Mouse (Mus musculus) cerebellum, postnatal 14 days (tissue): Measurements from ENCODE around the gene Sept8.

Source experiments
- DNase-seq, 2 experiments: peaks; one replicate each; pipeline ENCODE4 v3.0.0; 2021; ENCODE audit warnings: mixed read lengths in 2 of 2

Sept8 gene

DNA sequence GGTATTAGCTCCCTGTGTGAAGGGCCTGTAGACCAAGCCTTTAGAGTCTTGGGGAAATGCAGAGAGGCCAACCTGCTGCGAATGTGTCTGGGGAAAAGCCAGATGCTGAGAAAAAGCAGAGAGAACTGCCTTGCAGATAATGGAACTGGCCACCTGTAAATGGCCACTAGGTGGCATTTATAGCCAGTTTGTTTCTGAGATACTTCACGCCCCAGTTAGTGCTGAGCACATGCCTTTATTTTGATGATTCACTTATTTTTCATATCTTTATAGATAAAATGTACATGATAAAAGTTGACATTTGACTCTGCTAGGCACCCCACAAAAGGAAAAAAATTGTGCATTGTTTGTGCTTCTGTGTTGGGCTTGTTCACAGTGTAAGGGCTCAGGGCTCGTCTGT is 65.8 kb downstream of the Sept8 start:
- DNase-seq = peak; percentile 33 to 45

DNA sequence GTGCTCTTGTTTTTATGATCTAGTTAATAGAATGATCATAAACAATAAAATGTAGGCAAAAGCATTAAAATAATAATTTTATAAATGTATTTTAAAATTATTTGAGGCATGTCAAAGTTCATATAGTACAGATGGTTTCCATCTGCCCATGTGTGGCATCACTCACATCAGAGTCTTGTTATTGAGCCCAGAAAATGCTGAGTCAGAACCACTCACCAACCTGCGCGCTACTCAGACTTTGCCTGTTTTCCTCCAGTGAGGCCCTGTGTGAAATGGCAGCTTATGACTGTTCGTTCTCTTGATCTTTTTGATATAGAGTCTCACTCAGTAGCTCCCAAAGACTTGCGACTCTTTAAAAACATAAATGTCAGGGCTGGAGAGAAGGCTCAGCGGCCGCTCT is 66.5 kb downstream of the Sept8 start:
- DNase-seq = no peak

DNA sequence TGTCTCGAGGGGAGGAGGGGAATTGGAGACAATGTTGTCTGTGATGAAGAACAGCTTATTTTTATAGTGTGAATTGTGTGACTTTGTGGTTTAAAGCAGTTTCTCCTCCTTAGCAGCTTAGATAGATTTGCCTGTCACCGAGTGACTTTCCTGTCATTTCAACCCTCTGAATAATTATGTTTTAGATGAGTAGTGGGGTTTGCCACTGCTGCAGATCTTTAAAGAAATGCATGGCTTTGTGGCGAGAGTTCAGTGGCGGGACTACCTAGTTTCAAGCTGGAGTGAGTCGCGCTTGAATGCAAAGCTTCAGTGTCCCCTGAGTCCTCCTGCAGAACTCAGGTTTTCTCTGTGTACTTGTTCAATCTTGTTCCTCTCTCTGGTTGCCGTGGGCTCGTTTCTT is 69.2 kb downstream of the Sept8 start:
- DNase-seq = no peak

DNA sequence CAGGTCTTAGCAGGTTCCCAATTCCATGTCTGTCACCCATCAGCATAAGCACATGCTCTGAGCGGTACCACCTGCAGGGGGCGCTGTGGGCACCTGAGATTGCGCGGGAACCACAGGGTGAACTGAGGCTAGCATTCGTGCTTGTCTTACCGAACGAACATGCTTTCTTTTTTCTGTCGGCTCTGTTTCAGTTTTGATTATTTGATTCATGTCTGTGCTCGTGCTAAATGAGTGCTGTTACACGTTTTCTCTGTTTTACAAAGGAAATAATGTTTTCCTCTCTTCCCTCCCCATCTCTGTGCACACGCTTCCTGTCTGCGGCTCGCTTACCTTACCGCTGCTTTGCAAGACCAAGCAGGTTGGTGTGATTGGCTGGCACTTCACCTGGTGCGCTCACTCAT is 71.3 kb downstream of the Sept8 start:
- peak; percentile 50 to 74 for DNase-seq

DNA sequence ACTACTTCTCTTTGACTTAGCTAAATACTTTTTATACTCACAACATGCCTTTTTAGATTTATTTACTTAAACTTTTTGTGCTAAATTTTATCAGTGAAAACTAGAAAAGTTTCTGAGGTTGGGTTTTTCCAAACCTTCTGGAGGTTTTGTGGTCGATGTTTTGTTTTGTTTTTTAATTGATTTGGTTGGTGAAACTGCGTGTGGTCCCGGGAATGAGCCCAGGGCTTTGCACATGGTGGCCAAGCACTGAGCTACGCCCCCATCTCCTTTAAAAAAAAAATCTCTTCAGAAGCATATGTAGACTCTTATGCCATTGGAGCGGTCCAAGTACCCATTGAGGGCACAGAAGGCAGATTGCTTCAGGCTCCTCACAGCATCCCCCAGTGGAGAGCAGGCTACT is 72.1 kb downstream of the Sept8 start:
- no peak for DNase-seq
